Mouse (Mus musculus): ENCODE data around the gene Arhgef33. TPM values are rescaled to one million over a fixed set of nuclear protein-coding genes. Genes with fewer than 3 reads are reported as not detected.
"Not testable (repeated sequence)": the region's sequence is repeated elsewhere in the genome, so short reads cannot be mapped to it uniquely, and the experiment has no call there.

The Arhgef33 gene
- total RNA-seq, 2 experiments from 2014 or later, result 1.7 to 2.4 TPM

DNA sequence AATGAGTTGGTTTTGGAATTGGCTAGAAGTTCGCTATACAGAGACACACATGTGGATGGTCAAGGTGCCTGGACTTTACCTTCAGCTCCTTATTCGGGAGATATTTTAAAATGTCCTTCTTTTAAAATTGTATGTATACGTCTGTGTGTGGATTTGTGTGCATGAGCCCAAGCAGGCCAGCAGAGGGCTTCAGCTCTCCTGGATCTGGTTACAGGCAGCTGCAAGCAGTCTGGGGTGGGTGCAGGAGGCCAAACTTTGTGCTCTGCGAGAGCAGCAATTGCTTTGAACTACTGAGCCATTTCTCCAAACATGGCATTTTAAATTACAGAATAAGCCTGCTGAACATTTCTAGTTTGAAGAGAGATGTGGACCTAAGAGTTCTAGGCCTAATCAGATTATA is 38.1 kb downstream of the Arhgef33 start:
- DNase-seq (ENCODE audit: low spot score in 2 of 2), result peak in 1 of 2 experiments; percentile 12

DNA sequence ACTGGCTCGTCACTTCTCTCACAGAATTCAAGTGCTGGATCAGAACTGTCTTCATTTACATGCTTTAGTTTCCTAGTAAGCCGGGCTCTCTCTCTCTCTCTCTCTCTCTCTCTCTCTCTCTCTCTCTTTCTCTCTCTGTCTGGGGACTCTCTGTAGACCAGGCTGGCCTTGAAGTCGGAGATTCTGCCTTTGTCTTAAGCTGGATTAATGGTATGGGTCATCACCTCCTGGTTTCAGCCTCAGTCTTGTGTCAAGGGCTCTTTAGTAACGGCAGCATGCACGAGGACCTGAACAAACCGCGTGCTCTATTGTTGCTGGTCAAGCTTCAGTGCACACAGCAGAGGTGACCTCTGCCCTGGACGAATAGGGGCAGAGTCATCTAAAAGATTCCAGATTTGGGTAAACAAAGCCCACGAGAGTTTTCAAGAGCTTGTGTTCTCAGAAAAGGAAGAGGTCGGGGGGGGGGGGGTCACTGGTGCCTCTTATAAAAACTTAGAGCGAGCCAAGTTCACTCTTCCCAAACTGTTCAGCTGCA is 39.5 kb downstream of the Arhgef33 start:
- no peak for DNase-seq (ENCODE audit: low spot score in 2 of 2)

DNA sequence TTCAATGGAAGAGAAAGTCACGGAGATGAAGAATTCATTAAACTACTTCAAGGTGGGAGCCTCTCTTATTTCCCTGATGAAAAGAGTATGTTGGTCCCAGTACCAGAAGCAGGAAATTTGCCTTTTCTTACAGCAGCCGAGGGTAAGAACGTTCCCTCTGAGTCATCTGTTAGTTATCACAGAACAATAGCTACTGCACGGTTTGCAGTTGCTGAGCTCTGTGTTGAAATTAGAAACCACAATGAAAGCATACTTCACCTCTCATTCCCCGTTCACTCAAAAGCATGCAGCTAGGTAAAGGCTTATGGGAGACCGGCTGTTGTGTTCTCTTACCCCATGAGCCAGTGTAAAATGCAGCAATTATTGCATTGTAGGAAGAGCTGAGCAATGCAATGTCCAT is 40.0 kb downstream of the Arhgef33 start:
- no peak for DNase-seq (ENCODE audit: low spot score in 2 of 2)

DNA sequence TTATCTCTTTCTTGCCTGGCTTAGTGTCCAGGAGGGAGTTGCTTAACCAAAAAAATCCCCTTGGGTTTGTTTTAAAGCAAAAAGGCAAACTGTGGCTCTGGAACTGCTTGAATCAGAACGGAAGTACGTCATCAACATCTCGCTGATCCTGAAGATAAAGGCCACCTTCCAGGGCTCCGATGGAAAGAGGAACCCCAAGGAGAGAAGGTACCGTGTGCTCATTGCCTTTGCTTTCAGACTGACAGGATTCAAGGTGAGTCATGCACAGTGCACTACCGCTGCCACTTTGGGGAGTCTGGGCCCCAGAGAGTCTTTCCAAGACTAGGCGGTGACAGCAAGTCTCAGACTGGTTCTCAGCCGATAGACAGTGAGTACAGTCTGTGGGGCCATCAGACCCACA is 53.0 kb downstream of the Arhgef33 start:
- DNase-seq (ENCODE audit: low spot score in 2 of 2), result no peak

GRCm38 (mm10) chr17:80367276-80367675 is 60.1 kb downstream of the Arhgef33 start:
- no peak for DNase-seq (ENCODE audit: low spot score in 2 of 2)

- DNase-seq (ENCODE audit: low spot score in 2 of 2), result no peak
Observed at GRCm38 (mm10) chr17:80368606-80369005, 61.4 kb downstream of the Arhgef33 start.

- DNase-seq (ENCODE audit: low spot score in 2 of 2), result peak; percentile 84 to 88
Observed at GRCm38 (mm10) chr17:80372989-80373725, 66.0 kb downstream of the Arhgef33 start, which contains the start of gene Gm10190. TSS of gene Gm10190 (minus strand) at chr17:80373541.

GRCm38 (mm10) chr17:80373726-80374096 is 66.5 kb downstream of the Arhgef33 start:
- DNase-seq (ENCODE audit: low spot score in 2 of 2), result no peak

DNA sequence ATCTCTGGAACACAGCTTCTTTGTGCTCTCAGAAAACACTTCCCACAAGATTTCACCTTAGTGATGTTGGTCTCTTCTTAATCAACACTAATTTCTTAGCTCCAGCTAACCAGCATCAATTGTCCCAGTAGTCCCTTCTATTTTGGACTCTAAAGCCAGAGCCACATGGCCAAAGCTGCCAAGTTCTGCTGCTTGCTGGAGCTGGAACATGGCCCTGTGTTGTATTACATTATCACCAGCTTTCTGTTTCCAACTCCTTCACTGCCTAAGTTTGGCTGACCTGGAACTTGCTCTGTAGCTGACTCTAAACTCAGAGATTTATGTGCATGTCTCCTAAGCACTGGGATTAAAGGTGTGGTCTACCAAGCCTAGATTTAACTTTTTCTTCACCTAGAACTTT is 71.2 kb downstream of the Arhgef33 start:
- not testable (repeated sequence) for DNase-seq (ENCODE audit: low spot score in 2 of 2)

- DNase-seq (ENCODE audit: low spot score in 2 of 2), result no peak
Observed at GRCm38 (mm10) chr17:80385671-80386070, 78.5 kb downstream of the Arhgef33 start.

DNA sequence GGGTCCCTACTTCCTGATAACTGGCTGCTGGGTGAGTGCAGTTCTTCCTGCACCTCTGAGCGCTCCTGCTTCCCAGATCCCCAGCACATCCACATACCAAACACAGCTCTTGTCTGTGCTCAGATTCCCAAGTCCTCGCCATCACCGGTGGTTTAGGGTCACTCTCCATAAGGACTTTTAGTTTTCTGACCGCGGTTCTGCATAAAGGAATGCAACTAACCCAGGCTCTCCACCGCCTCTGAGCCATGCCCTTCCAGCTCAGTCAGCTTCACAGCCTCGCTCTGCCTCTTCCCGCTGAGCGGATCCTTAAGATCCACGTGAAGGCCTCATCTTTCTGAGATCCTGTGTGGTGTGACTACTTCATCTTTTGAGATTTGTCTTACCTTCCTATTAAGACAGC is 82.8 kb downstream of the Arhgef33 start:
- no peak for DNase-seq (ENCODE audit: low spot score in 2 of 2)

GRCm38 (mm10) chr17:80391423-80392403 is 84.5 kb downstream of the Arhgef33 start:
- DNase-seq (ENCODE audit: low spot score in 2 of 2), result peak; percentile 17 to 18

DNA sequence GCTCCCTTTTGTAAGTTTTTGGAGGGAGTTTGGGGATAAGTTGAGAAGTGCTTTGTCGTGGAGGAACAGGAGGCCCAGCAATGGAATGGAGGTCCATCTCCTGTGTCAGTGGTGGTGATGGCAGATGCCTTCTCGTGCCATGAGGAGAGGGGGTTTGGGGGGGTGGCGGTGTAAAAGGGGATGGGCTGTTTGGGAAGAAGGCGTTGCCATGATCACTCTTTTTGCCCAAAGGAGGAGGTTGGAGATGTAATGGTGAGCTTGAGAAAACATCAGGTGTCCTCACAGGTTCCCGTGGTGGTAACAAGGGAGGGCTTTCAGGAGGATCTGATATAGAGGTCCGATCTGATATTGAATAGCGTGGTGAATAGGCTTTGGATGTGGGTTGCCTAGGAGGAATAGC is 91.0 kb downstream of the Arhgef33 start:
- no peak for DNase-seq (ENCODE audit: low spot score in 2 of 2)

DNA sequence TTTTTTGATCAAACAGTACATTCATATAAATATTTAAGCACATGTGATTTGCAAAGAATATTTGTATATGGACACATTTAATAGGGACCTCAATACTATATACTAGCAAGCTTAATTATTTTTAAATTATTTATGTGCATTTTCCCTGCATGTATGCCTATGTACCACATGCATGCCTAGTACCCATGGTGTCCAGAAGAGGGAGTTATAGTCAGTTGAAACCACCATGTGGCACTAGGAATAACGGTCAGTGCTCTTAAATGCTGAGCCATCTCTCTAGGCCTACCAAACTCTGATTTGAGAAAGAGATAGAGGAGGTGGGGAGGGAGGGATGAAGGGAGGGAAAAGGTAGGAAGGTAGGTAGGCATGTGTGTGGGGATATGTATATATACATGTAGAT is 104.0 kb downstream of the Arhgef33 start:
- DNase-seq (ENCODE audit: low spot score in 2 of 2), result no peak

- DNase-seq (ENCODE audit: low spot score in 2 of 2), result no peak
Observed at GRCm38 (mm10) chr17:80418572-80419210, 111.5 kb downstream of the Arhgef33 start.

DNA sequence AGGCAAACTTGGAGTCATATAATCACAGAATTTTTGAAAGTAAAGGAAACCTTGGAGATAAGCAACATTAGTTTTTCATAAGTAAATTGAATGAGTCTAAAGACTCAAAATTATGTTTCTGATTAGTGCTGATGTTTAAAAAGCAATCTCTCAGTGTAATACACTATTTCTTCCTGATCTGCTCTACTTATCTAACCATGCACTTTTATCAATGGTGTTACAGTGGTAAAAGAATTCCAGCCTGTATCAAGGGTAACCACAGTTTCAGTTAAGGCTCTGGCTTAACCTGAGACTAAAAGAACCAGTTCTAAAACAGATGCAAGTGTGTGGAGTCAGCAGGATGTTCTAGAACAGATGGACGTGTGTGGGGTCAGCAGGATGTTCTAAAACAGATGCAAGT is 113.8 kb downstream of the Arhgef33 start:
- DNase-seq (ENCODE audit: low spot score in 2 of 2), result no peak

GRCm38 (mm10) chr17:80426171-80426570 is 119.0 kb downstream of the Arhgef33 start:
- no peak for DNase-seq (ENCODE audit: low spot score in 2 of 2)

DNA sequence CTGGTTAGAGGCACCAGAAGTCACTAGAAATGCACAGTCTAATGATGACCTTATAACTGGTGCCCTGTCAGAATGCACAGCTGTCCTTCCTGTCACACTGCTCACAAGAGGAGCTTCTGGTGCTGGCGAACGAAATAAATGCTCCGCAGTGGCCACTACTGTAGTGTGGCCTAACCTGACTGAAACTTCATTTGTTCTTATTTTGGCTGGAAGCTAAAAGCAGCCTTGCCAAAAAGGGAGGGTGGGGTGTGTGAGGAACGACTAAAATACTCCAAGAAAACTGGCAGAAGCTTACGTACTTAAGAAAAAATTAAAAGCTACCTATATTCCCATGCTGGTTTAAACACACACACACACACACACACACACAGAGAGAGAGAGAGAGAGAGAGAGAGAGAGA is 119.7 kb downstream of the Arhgef33 start:
- no peak for DNase-seq (ENCODE audit: low spot score in 2 of 2)

- DNase-seq (ENCODE audit: low spot score in 2 of 2), result no peak
Observed at GRCm38 (mm10) chr17:80427966-80428365, 120.8 kb downstream of the Arhgef33 start.

DNA sequence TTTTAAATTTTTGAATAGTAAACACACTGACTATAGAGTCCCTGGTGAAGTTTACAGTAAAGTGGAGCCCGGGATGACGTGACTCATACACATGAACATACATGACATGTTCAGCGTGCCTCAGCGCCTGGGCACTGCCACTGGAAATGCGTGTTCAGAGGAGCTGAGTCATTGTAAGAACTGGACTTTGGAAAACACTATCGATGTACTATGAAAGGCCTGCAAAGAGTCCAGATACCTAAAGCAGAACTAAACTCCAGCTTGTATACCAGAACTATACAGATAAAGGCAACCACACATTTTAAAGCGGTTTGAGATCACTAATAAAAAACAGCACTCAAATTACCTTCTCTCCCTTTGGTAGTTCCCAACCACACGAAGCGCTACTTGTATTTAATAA is 124.8 kb downstream of the Arhgef33 start:
- no peak for DNase-seq (ENCODE audit: low spot score in 2 of 2)

DNA sequence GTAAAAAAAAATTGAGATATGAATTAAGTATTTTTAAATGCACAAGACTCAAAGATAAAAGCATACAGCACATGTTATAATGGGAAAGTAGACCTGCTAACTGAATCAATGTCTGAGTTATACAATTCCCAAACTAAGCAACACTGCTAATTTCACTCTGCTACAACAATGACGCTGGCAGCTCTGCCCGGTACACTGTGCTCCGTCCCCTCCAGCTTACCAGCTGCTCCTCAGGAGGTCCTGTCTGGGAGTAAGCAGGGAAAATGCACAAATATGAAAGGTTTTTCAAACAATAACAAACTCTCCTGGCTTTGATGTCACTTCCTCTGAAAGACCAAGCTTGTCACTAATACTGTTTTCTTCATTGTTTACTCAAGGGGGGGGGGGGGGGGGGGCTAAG is 127.2 kb downstream of the Arhgef33 start:
- DNase-seq (ENCODE audit: low spot score in 2 of 2), result peak in 1 of 2 experiments; percentile 29

All from layer of hippocampus, postnatal 14 days (tissue).